Mouse (Mus musculus) testis, postnatal 14 days (tissue): Measurements from ENCODE around the gene Bcl3.

ENCODE experiments used
- DNase-seq: peaks from one replicate; pipeline ENCODE4 v3.0.0; 2021; ENCODE audit warnings: low spot score

The Bcl3 gene

DNA sequence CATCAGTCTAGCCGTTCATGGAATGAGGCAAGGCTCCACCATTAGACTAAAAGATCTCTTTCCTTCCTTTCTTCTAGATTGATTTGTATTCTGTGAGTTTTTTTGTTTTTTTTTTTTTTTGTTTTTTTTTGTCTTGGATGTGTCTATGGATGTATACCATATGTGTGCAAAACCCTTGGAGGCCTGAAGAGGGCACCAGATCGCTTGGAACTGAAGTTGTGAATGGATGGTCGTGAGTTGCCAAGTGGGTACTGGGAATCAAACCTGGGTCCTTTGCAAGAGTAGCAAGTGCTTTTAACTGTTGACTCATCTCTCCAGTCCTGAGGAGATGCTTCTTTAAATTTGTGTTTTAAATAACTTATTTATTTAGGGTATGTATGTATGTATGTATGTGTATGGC lies 11.5 kb upstream of the Bcl3 start:
- DNase-seq: no peak

DNA sequence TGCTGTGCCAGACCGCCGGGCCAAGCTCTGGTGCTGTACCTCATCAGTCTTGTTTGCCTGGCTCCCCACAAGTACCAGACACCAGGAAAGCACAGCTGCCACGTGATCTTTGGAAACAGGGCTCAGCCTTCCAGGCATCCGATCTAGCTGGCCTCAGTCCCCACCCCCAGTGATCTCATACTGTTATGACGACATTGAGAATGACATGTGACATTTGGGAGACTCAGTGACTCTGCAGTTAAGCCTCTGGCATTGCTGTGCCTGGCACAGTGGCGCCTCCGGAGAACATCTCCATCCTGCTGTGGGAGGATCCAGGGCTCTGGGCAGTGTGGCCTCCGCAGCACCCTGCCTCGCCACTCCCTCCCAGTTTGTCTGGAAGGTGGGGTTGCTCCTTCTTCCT lies 9.3 kb upstream of the Bcl3 start:
- DNase-seq: no peak

- DNase-seq: peak; percentile 88
These were observed 8.1 kb upstream of the Bcl3 start for GRCm38 (mm10) chr7:19830682-19831156.

DNA sequence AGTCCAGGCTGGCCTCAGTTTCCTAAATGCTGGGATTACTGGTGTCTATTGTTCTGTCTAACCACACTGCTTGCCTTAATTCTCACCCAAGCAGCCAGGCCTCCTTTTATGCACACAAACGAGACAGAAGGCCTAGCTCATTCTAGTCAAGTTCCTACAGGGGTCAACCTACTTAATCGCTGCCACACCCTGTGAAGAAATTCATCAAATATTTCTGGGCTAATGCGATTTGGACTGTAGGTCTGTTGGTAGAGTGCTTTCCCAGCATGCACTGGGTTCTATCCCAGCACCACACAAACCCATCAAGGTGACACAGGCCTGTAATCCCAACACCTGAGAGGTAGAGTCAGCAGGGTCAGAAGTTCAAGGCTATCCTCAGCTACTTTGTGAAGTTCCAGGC lies 7.1 kb upstream of the Bcl3 start:
- no peak for DNase-seq

GRCm38 (mm10) chr7:19826756-19827155 lies 4.2 kb upstream of the Bcl3 start:
- no peak for DNase-seq

DNA sequence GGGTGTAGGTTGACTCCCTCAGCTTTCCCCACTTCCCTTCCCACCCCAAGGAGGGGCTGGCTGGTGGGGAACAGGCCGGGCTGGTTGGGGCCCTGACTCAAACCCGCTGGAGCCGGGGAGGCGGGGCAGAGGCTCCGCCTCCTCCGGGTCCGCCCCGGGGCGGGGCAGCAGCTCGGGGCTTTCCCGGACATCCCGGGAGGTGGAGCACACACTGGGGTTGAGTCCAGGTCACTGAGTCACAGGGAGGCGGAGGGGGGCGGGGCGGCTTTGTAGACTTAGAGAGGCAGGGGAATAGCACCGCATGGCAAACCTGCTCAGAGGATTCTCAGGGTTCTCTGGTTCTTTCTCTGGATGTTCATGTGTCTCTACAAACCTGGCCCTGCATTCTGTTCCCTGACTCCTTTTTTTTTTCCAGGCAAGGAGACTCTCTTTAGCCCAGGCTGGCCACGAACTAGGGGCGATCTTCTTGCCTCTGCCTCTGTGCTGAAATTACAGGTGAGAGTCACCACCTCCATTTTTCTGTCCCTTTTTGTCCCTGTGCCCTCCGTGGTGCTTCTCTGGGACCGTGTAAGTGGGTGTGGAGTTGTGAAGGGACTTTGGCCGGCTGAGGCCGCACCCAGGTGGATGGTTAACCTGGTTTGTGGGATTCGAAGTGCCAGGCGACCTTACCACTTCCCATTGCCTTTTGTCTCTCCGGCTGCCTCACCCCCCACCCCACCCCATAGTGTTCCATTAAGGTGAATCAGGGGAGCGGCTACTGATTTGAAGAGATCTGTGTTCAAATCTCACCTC lies 1.8 kb upstream of the Bcl3 start:
- peak; percentile 83 for DNase-seq

GRCm38 (mm10) chr7:19823256-19824181 lies 949 bp upstream of the Bcl3 start:
- peak; percentile 27 for DNase-seq

GRCm38 (mm10) chr7:19822193-19822592 lies 377 bp downstream of the Bcl3 start:
- no peak for DNase-seq

GRCm38 (mm10) chr7:19821633-19822032 lies 937 bp downstream of the Bcl3 start:
- no peak for DNase-seq

DNA sequence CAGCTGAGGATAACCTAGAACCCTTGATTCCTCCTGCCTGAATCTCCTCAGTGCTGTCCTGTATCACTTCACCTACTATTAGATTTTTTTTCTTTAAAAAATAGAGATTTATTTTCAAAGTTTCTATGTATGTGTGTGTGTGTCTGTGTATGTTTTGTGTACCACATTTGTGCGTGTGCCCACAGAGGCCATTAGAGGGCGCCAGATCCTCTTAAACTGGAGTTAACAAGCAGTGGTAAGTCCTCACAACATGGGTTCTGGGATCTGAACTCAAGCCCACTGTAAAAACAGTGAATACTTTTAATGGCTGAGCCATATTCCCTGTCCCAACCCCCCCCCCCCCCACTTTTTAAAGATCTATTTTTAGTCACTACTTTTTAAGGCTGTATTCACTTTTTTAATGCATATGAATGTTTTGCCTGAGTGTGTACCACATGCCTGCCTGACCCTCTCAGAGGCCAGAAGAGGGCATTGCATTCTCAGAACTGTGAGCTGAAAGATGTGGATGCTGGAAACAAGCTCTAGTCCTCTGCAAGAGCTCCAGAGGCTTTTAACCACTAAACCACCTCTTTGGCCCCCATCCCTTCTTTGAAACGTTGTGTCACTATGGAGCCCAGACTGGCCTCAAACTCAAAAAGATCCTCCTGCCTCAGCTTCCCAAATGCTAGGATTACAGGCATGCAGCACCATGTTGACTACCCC lies 2.1 kb downstream of the Bcl3 start:
- DNase-seq: no peak

DNA sequence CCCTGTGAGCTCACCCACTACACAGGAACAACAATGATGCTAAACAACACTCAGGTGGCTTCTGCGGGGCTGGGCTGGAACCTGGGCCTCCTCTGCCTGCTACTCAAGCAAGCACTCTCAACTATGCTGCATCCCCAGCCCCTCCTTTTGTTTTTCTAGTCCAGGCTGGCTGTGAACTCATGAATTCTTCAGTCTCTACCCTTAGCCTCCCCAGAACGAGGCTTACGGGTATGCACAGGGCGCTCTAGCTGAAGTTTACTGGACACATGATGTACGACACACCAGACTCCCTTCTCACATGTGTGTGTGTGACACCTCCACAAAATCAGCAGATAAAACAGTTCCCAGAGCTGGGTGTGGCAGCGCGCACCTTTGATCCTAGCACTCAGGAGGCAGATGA lies 3.7 kb downstream of the Bcl3 start:
- DNase-seq: no peak

DNA sequence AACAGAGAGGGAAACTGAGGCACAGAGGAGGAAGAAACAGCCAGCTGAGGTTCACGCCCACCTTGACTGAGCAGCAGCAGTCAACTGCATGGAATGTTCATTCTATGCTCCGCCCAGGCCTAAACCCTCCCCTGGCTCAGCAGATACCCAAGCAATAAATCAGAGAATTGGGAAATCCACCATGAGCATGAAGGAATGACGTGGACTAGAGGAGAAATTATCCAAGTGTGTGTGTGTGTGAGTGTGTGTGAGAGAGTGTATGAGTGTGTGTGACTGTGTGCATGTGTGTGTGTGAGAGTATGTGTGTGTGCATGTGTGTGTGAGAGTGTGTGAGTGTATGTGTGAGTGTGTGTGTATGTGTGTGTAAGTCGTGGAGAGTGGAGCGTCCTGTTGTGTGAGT lies 4.1 kb downstream of the Bcl3 start:
- DNase-seq: no peak

GRCm38 (mm10) chr7:19817382-19818105 lies 5.0 kb downstream of the Bcl3 start:
- peak; percentile 80 for DNase-seq

- DNase-seq: peak; percentile 77
These were observed 6.3 kb downstream of the Bcl3 start for GRCm38 (mm10) chr7:19816224-19816771.

- DNase-seq: no peak
These were observed 7.0 kb downstream of the Bcl3 start for GRCm38 (mm10) chr7:19815296-19816223.

DNA sequence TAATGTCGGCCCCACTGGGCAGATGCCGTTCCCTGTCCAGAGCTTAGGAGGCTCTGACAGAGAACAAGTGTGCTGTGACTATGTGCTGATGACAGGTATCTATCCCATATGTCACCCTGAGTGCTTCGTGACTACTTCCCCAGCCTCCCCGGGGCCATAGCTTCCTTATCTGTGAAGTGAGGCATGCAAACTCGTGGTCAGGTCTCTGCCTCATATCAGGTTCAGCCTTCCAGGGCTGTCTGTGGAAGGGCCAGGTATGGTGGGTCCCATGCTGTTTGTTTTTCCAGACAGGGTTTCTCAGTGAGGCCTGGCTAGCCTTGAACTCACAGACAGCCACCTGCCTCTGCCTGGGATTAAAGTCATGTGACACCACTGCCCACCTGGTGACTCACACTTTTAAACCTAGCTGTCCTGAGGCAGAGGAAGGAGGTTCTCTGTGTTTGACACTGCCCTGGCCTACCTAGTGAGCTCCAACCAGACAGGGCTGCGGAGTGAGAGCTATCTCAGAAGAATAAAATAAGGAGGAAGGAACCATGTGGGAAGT lies 8.9 kb downstream of the Bcl3 start:
- no peak for DNase-seq

DNA sequence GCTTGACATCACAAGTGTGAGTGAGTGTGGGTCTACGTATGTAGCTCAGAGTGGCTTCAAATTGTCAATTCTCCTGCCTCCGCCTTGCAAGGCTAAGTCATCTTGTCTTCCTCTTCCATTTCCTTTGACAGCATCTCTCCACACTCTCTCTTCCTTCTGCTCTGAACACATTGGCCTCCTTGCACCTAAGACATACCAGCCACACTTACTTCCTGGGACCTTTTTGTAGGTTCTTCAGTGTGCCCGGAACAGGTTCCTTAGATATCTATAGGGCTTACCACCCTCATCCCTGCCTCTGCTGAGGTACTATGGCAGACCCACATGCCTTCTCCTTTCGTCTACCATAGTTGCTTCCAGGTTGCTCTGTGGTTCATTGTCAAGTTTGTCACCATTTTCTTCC lies 9.4 kb downstream of the Bcl3 start:
- DNase-seq: no peak

DNA sequence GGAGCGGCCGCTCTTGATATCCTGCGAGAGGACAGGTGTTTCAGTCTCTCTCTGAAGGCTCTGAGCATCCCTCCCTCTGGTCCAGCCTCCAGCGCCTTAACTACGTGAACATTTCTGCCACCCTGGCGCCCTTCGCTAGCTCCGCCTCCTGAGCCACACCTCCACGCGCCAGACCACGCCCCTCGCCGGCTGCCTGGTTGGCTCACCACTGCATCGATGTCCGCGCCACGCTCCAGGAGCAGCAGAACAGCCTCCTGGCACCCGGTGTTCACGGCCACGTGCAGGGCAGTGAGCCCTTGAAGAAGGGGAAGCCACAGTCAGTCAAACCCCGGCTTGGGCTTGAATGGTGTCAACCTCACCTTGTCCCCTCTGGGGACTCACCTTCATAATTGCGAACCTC lies 11.5 kb downstream of the Bcl3 start:
- no peak for DNase-seq

- no peak for DNase-seq
These were observed 13.2 kb downstream of the Bcl3 start for GRCm38 (mm10) chr7:19809369-19809768.

DNA sequence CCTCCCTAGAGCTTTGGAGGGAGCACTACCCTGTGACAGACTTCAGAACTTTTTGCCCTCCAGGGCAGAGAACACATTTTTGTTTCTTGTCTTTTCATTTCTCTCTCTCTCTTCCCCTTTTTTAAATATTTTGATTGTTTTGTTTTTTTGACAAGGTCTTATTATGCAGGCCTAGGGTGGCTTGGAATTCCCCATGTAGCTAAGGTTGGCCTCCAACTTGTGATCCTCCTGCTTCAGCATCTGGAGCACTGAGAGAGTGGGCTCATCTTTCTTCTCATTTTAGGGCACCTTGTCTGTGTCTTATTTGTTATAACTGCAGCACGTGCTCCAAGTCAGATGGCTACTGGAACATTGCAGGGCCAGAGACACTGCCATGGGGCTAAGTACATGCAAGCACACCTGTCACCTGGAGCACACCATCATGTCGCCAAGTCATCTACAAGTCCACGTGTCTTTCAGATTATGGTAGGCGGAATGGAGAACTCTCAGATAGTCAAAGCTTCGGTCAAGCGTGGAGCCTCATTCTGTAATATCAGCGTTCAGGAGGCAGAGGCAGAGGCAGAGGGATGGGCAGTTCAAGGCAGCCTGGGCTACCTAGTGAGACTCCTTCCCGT lies 16.1 kb downstream of the Bcl3 start:
- DNase-seq: no peak
